Mouse (Mus musculus) adipose tissue, adult 10 weeks (tissue): ENCODE results near the gene Olfr589. TPM values are rescaled to one million over a fixed set of nuclear protein-coding genes. Genes with fewer than 3 reads are reported as not detected.

ENCODE experiments used
- polyA plus RNA-seq: library from polyadenylated mRNA; stranded (reverse); fragments of 350-450 nt; fragmentation: Illumina TruSeq; extraction: RNeasy Lipid Tissue Mini Kit (QIAGEN cat#74804); gene quantifications from one replicate; pipeline ENCODE4 v1.2.3, GENCODE M21; 2014; ENCODE audit warnings: low read depth, low replicate concordance

The Olfr589 gene
- polyA plus RNA-seq = not detected

DNA sequence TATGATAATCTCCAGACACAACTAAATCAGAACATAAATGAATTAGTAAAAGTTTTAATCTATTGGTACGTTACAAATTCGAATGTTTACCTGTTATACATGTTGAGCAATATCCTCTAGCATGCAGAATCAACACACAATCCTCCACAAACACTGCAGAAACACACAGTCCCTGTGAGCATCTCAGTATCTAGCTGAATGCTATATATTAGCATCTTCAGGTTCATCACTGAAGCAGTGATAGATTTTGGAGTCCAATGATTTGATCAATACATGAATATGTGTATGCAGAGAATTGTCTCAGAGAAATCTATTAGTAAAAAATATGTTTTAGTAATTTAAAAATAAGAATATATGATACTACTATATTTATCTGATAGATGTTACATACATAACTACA, at the start of gene Olfr589:
Gene Olfr589, minus strand, starts transcription at position 101 of the 400 bp plus-strand sequence.

GRCm38 (mm10) chr7:103184503-103184902, 28.3 kb upstream of the Olfr589 start, which contains the start of gene Olfr592:
Gene Olfr592, plus strand, starts transcription at chr7:103184803.

GRCm38 (mm10) chr7:103178240-103178639, 22.1 kb upstream of the Olfr589 start, which contains the start of gene Olfr591:
Gene Olfr591, minus strand, starts transcription at chr7:103178340.

DNA sequence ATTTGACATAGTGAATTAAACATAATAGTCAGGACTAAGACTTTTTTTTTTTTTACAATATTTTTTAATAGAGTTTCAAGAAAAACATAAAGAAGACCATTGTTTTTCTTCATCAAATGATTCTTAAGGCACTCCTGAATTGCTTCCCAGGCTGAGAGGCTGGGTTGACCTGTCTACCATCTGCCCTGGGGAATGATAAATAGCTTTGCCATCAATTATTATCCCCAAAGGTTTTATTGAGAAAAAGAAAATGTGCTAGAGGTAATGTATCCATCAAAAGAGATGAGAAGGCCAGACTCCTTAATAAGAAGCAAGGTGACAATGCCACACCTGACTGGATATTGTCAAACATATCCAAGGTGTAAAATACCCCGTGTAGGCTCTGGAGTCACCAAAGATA, 15.6 kb downstream of the Olfr589 start, which contains the start of gene Olfr588-ps1:
Gene Olfr588-ps1, plus strand, starts transcription at position 301 of the 400 bp plus-strand sequence.

GRCm38 (mm10) chr7:103125538-103125937, 30.6 kb downstream of the Olfr589 start, which contains the start of gene Olfr586:
Gene Olfr586, minus strand, starts transcription at chr7:103125638.

Other genes with a start within 250 kb of the Olfr589 start
- not detected for gene Olfr571, start 238.8 kb downstream of the Olfr589 start, polyA plus RNA-seq
- not detected for gene Olfr572, start 231.9 kb downstream of the Olfr589 start, polyA plus RNA-seq
- gene Olfr573-ps1, start 213.8 kb downstream of the Olfr589 start, polyA plus RNA-seq = not detected
- not detected for gene Olfr574, start 207.9 kb downstream of the Olfr589 start, polyA plus RNA-seq
- gene Olfr575, start 197.6 kb downstream of the Olfr589 start, polyA plus RNA-seq = not detected
- not detected for gene Olfr576, start 193.7 kb downstream of the Olfr589 start, polyA plus RNA-seq
- not detected for gene Olfr577, start 180.4 kb downstream of the Olfr589 start, polyA plus RNA-seq
- not detected for gene Olfr578, start 167.0 kb downstream of the Olfr589 start, polyA plus RNA-seq
- gene Olfr582, start 118.3 kb downstream of the Olfr589 start, polyA plus RNA-seq = not detected
- not detected for gene Olfr583, start 105.1 kb downstream of the Olfr589 start, polyA plus RNA-seq
- gene Olfr584, start 74.5 kb downstream of the Olfr589 start, polyA plus RNA-seq = not detected
- gene Olfr585, start 58.6 kb downstream of the Olfr589 start, polyA plus RNA-seq = not detected
- not detected for gene Olfr586, start 30.7 kb downstream of the Olfr589 start, polyA plus RNA-seq
- not detected for gene Olfr588-ps1, start 15.5 kb downstream of the Olfr589 start, polyA plus RNA-seq
- gene Olfr591, start 22.0 kb upstream of the Olfr589 start, polyA plus RNA-seq = not detected
- gene Olfr592, start 28.4 kb upstream of the Olfr589 start, polyA plus RNA-seq = not detected
- gene Olfr593, start 55.5 kb upstream of the Olfr589 start, polyA plus RNA-seq = not detected
- not detected for gene Olfr594, start 60.6 kb upstream of the Olfr589 start, polyA plus RNA-seq
- gene Usp17ld, start 96.1 kb upstream of the Olfr589 start, polyA plus RNA-seq = not detected
- not detected for gene Olfr596, start 149.3 kb upstream of the Olfr589 start, polyA plus RNA-seq
- not detected for gene Olfr597, start 160.0 kb upstream of the Olfr589 start, polyA plus RNA-seq
- gene Olfr598, start 167.2 kb upstream of the Olfr589 start, polyA plus RNA-seq = not detected
- not detected for gene Olfr599, start 179.6 kb upstream of the Olfr589 start, polyA plus RNA-seq
- gene Olfr600, start 193.3 kb upstream of the Olfr589 start, polyA plus RNA-seq = not detected
- gene Olfr601, start 206.3 kb upstream of the Olfr589 start, polyA plus RNA-seq = not detected
- not detected for gene Olfr603, start 229.8 kb upstream of the Olfr589 start, polyA plus RNA-seq